Mouse (Mus musculus) forebrain, embryonic 14.5 days (tissue): ENCODE measurements around the gene Barx2. TPM values are rescaled to one million over a fixed set of nuclear protein-coding genes. Genes with fewer than 3 reads are reported as not detected.

ENCODE experiments used
- ATAC-seq: fragments of 200-750 bp; cut with Nextera tagmentation; 2 replicates; pipeline ENCODE4 v1.8.0; 2017; ENCODE audit warnings: mild to moderate bottlenecking, moderate library complexity
- DNase-seq: peaks from one replicate; pipeline ENCODE4 v3.0.0-alpha.2; 2015; ENCODE audit warnings: low spot score
- H3K27ac ChIP-seq: fragments of 300-500 bp; sonication (generic); 2 replicates; pipeline ENCODE4 v1.5.1; 2014; ENCODE audit warnings: low read depth, mild to moderate bottlenecking, control low read depth, low read length, moderate library complexity
- H3K27me3 ChIP-seq: fragments of 300-500 bp; sonication (generic); replicated peaks from 2 replicates; pipeline ENCODE4 v1.6.1; 2014; ENCODE audit warnings: low read length, control low read depth, mixed read lengths; ENCODE audit not compliant: control insufficient read depth, insufficient read depth
- H3K36me3 ChIP-seq: fragments of 300-500 bp; sonication (generic); 2 replicates; pipeline ENCODE4 v1.6.1; 2014; ENCODE audit warnings: low read length, control low read depth; ENCODE audit not compliant: control insufficient read depth, insufficient read depth
- H3K4me1 ChIP-seq: fragments of 300-500 bp; sonication (generic); 2 replicates; pipeline ENCODE4 v1.6.1; 2014; ENCODE audit warnings: antibody characterized with exemption, low read length, control low read depth; ENCODE audit not compliant: control insufficient read depth, insufficient read depth
- H3K4me2 ChIP-seq: fragments of 300-500 bp; sonication (generic); 2 replicates; pipeline ENCODE4 v1.6.1; 2014; ENCODE audit warnings: mild to moderate bottlenecking, control low read depth, low read length
- H3K4me3 ChIP-seq: fragments of 300-500 bp; sonication (generic); 2 replicates; pipeline ENCODE4 v1.5.1; 2014; ENCODE audit warnings: low read depth, low read length, control low read depth
- H3K9ac ChIP-seq: fragments of 300-500 bp; sonication (generic); 2 replicates; pipeline ENCODE4 v1.6.1; 2014; ENCODE audit warnings: mild to moderate bottlenecking, low read length, control low read depth, moderate library complexity
- H3K9me3 ChIP-seq: fragments of 300-500 bp; sonication (generic); replicated peaks from 2 replicates; pipeline ENCODE4 v1.6.1; 2016; ENCODE audit warnings: low read length, control low read depth, mixed read lengths; ENCODE audit not compliant: control insufficient read depth
- WGBS: fragments of 180-500 bp; shearing (Covaris S2); extraction: QIAGEN DNeasy Blood & Tissue Kit; methylation state at CpG from one replicate; pipeline ENCODE4 v1.1.7; 2014; 5-methylcytosine and 5-hydroxymethylcytosine counted together
- polyA plus RNA-seq: library from polyadenylated mRNA; unstranded; fragments of >200 nt; fragmentation: Nextera tagmentation; extraction: Ambion mirVana; gene quantifications from 2 replicates; pipeline ENCODE4 v1.2.1, GENCODE M21; 2014

The Barx2 gene
- polyA plus RNA-seq, 1 experiment from 2014 or later: 0.30 TPM

DNA sequence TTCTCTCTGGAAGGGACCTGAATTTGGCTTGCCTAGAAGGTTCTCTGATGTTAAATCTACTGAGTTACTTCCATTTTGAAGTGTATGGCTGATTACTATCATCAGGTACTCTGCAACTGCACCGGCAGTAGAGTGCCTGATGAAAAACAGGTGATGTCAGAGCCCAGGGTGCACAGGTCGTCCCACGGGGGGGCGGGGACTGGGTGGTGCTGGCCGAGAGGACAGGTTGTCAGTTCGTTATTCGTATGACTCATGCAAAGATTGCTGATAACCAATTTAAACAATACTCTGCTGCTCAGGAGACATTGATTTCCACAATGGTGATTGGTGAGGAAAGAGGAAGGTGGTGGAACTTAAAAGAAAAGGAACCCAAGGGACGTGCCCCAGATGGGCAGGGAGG is 61.6 kb downstream of the Barx2 start:
- DNase-seq (no peak), ATAC-seq (no peak)
- H3K4me1 ChIP-seq: no peaks in the 10 kb centered on the region
- H3K27me3 ChIP-seq: no peaks in the 10 kb centered on the region
- H3K4me3 ChIP-seq: no peak overlapping the region
- H3K4me2 ChIP-seq: no peak overlapping the region
- no peaks in the 10 kb centered on the region for H3K36me3 ChIP-seq
- 86% methylated on average over 8 of the region's 8 CpGs for WGBS
- no peak overlapping the region for H3K27ac ChIP-seq
- H3K9me3 ChIP-seq: no peaks in the 10 kb centered on the region
- H3K9ac ChIP-seq: no peak overlapping the region

DNA sequence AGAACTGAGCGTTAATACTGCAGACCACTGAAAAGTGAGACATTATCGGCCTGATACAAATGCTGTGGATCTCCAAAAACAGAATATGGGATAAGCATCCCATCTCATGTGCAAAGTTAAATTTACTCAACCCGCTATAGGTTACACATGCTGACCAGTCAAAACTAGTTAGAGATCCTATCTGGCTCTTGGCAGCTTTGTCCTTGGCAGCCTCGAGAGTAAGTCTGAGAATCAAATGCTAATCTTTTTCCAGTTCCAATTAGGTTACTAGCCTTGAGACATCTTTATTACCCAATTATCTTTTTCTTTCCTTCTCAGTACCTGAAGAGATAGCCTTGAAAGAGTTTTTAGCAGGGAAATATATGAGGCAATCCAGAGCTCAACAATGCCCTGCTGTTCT is 62.6 kb downstream of the Barx2 start:
- no peak overlapping the region for H3K4me2 ChIP-seq
- no peaks in the 10 kb centered on the region for H3K36me3 ChIP-seq
- H3K9ac ChIP-seq: no peak overlapping the region
- no peak overlapping the region for H3K27ac ChIP-seq
- no peaks in the 10 kb centered on the region for H3K27me3 ChIP-seq
- H3K4me3 ChIP-seq: no peak overlapping the region
- H3K9me3 ChIP-seq: no peaks in the 10 kb centered on the region
- ATAC-seq (no peak), DNase-seq (no peak)
- 93% methylated on average over 4 of the region's 4 CpGs for WGBS
- no peaks in the 10 kb centered on the region for H3K4me1 ChIP-seq

DNA sequence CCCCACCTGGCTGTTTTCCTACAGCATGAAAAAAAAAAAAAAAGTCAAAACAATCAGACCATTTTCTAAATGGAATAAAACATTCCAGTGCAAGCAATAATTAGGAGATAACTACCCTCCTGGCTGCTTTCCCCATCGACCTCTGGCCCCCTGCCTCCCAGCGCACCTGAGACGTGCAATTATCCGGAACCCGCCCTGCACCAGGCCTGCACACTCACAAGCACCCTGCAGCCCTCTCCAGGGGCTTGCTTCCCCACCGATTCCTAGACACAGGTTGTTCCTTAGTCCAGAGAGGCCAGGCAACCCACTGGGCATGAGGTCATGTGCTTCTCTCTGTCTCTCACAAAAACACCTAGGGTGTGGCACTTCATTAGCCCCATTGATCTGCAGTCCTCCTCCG is 63.9 kb downstream of the Barx2 start:
- no peaks in the 10 kb centered on the region for H3K9me3 ChIP-seq
- 68% methylated on average over 7 of the region's 7 CpGs for WGBS
- H3K4me2 ChIP-seq: no peak overlapping the region
- no peaks in the 10 kb centered on the region for H3K36me3 ChIP-seq
- no peak overlapping the region for H3K27ac ChIP-seq
- no peak overlapping the region for H3K4me3 ChIP-seq
- no peaks in the 10 kb centered on the region for H3K27me3 ChIP-seq
- no peaks in the 10 kb centered on the region for H3K4me1 ChIP-seq
- no peak overlapping the region for H3K9ac ChIP-seq
- ATAC-seq (no peak), DNase-seq (no peak)

DNA sequence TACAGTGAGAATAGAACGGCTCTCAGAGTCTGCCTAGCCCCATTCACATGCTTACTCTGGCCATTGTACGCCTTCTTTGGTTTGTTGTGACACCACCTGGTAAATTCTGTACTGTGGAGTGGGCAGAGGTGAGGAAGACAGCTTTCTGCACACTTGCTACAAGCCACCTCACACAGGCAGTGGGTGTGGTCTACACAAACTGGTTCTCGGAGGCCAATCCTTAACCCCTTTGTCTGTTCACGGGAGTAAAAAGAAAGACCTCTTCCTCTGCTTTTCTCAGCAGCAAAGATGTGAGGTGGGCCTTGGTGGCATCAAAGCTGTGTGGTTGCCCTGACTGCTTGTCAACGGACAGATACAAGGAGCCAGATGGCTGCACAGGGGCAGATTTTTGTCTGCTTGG is 68.6 kb downstream of the Barx2 start:
- Histone ChIP-seq H3K9ac (no peak overlapping the region), H3K4me1 (no peaks in the 10 kb centered on the region), H3K27ac (no peak overlapping the region), H3K27me3 (no peaks in the 10 kb centered on the region), H3K4me2 (no peak overlapping the region), H3K36me3 (no peaks in the 10 kb centered on the region), H3K9me3 (no peaks in the 10 kb centered on the region), H3K4me3 (no peak overlapping the region)
- ATAC-seq: no peak
- DNase-seq: no peak
- WGBS: 56% methylated on average over 5 of the region's 5 CpGs

DNA sequence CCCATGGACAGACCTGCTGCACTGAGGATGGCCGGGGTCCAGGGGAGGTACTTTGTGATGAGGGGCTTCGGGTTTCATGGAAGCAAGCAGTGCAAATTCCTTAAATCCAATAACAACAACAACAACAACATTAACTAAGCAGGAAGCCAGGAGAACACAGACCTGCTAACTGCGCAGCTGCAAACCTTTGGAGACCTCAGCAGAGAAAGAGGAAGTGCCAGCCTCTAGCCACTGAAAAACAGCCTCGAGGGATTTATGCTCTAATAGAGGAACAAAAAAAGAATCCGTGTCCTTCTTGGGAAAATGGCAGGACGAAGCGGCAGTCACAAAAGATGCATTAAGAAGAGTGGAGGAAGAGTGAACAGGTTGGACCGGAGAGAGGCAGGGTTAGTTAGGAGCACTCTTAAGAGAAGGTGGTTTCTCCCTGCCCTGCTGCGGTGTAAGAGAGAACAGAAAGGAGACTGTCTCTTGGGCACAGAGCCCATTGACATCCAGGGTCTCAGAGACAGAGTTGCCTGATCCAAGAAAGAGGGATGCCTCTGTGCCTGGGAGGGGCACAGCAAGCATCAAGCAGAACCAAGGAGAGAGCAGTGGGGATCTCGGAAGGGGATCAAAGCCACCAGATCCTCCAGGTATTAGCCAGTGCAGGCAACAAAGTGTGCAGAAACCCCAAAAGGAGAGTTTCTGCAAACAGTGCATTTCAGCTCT is 72.0 kb downstream of the Barx2 start:
- no peak for ATAC-seq
- Histone ChIP-seq H3K36me3 (no peaks in the 10 kb centered on the region), H3K4me1 (no peaks in the 10 kb centered on the region; the same call in 1 of the 2 replicates), H3K27me3 (no peaks in the 10 kb centered on the region), H3K4me2 (no peak overlapping the region), H3K4me3 (no peak overlapping the region), H3K9me3 (no peaks in the 10 kb centered on the region), H3K27ac (no peak overlapping the region), H3K9ac (no peak overlapping the region)
- DNase-seq: no peak
- 65% methylated on average over 10 of the region's 10 CpGs for WGBS

DNA sequence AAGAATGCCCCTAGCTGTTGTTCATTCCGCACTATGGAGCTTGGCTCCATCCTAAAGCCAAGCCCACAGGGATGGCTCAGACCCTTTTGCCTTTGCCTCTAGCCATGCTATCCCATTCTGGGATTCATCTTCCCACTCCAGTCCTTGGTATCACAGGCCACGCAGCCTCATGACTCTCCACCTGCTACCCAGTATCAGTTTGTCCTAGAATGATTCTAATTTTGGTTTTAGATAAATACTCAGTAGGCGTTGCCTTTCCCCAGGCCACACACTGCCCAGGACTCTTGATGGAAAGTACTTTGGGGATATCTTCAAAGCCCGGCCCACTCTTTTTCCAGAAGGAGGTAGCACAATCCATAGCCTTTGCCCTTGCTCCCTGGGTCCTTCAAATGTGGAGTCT is 72.7 kb downstream of the Barx2 start:
- ATAC-seq: no peak
- 90% methylated on average over 4 of the region's 4 CpGs for WGBS
- no peak overlapping the region for H3K4me3 ChIP-seq

DNA sequence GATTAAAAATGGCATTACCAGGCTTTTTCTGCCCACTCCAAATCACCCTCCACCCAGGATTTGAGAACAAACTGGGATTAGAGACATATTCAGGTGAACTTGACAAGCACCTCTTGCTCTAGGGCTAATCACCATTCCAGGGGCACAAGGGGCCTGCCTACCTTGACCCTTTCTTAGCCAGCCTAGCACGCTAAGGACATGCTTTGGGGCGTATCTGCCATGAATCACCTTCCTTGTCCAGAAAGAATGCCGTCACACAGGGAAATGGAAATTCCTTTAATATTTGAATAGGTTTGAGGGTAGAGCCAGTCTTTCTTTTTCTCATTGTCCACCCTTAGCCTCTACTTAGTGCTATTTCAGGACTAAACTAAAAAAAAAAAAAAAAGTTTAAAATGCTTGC is 73.2 kb downstream of the Barx2 start:
- 90% methylated on average over 3 of the region's 3 CpGs for WGBS
- Histone ChIP-seq H3K27ac (no peak overlapping the region), H3K4me1 (no peaks in the 10 kb centered on the region; the same call in 1 of the 2 replicates), H3K9me3 (no peaks in the 10 kb centered on the region), H3K4me2 (no peak overlapping the region), H3K36me3 (no peaks in the 10 kb centered on the region), H3K4me3 (no peak overlapping the region), H3K9ac (no peak overlapping the region), H3K27me3 (no peaks in the 10 kb centered on the region)
- ATAC-seq (no peak), DNase-seq (no peak)

More for the DNA sequence above, 72.7 kb downstream of the Barx2 start:
- no peak for DNase-seq
- Histone ChIP-seq H3K4me2 (no peak overlapping the region), H3K4me1 (no peaks in the 10 kb centered on the region; the same call in 1 of the 2 replicates), H3K27me3 (no peaks in the 10 kb centered on the region), H3K36me3 (no peaks in the 10 kb centered on the region), H3K9ac (no peak overlapping the region), H3K9me3 (no peaks in the 10 kb centered on the region), H3K27ac (no peak overlapping the region)

DNA sequence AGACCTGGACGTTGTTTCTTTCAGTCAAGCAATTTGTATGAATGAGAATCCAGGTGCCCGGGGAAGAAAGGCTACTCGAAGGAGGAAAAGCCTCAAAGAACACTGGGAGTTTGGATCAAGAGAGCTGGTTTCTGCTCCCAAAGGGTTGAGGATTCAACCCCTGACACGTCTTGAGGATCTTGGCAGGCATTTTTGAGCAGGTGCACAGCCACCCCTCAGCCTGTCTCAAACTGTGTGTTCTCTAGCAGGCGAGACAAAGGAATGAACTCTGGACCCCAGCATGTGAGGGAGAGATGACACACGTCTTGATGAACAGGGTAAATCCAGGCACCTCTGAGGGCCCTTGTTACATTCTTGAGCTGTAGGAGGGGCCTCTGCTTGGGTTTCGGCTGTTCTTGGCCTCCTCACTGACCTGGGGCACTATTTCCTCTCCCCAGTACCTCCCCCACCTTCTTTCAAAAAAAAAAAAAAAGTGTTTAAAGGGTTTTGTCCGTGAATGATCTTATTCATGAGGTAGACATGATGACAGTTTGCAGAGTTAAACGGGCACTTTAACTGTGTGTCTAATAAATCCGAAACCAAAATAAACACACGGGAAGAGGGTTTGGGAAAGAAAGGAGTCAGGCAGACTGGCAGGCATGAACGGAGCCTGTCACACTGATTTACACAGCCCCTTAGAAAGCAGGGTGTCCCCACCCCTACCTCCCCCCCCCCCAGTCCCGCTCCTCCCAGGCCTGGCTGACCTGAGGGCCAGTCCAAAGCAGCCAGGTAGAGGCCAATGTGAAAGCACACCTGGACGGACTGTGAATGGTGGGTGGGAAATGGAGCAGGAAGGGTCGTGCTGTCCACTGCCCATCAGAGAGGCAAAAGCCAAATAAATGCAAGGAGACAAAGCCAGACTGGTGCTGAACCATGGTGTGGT is 73.9 kb downstream of the Barx2 start:
- no peak overlapping the region for H3K27ac ChIP-seq
- no peaks in the 10 kb centered on the region for H3K36me3 ChIP-seq
- no peak for DNase-seq
- H3K4me2 ChIP-seq: no peak overlapping the region
- WGBS: 53% methylated on average over 15 of the region's 15 CpGs
- H3K9ac ChIP-seq: no peak overlapping the region
- no peaks in the 10 kb centered on the region; the same call in 1 of the 2 replicates for H3K4me1 ChIP-seq
- no peak for ATAC-seq
- no peaks in the 10 kb centered on the region for H3K27me3 ChIP-seq
- H3K4me3 ChIP-seq: no peak overlapping the region
- H3K9me3 ChIP-seq: no peaks in the 10 kb centered on the region

DNA sequence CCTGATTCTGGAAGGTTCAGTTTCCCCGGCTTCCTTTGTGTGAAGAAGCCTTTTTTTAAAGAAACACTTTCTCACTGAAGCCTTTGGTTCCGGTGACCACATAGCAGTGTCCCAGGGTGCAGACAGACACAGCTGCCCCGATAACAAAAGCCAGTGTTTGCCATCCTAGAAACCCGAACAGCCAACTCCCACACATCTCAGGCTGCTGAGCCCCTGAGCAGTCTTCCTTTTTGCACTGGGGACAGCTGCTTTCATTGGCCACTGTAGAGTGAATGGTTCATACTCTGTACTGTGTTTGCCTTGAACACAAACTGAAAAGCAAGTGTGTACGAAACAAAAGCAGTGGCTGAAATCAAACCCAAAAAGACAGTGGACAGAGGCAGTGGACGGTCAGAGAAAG is 75.2 kb downstream of the Barx2 start:
- Histone ChIP-seq H3K27me3 (no peaks in the 10 kb centered on the region), H3K4me1 (no peaks in the 10 kb centered on the region; the same call in 1 of the 2 replicates), H3K4me2 (no peak overlapping the region), H3K27ac (no peak overlapping the region), H3K9me3 (no peaks in the 10 kb centered on the region), H3K4me3 (no peak overlapping the region), H3K36me3 (no peaks in the 10 kb centered on the region), H3K9ac (no peak overlapping the region)
- no peak for DNase-seq
- WGBS: 58% methylated on average over 6 of the region's 6 CpGs
- ATAC-seq: no peak
